Mouse (Mus musculus): Measurements from ENCODE around the gene Aktip. TPM values are rescaled to one million over a fixed set of nuclear protein-coding genes. Genes with fewer than 3 reads are reported as not detected.
A peak's percentile ranks its signal among the peaks of the same experiment; 100 is the strongest.

The Aktip gene
- polyA plus RNA-seq, 1 experiment from 2014 or later = 45.2 TPM

DNA sequence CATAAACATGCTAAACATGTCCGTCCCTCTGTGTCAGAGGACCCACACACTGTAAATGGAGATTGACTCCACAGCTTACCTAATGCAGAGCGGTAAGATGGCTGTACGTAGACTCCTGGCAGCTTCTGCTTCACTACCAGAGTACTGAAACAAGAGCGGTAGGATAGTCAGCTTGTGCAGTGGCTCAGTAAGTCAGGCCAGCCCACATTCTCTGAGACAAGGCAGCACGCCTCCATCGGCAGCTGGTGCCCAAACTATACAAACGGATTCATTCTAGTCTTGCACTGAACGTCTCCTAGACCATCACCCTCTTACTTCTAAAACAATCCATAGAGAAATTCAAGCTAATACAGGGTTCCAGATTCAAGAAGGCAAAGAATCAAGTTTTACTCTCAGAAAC is 73.0 kb downstream of the Aktip start:
- no peak for ATAC-seq (replicated peaks; ENCODE audit: insufficient number of reproducible peaks, insufficient read depth, low FRiP score, low read depth)
- 94% methylated on average over 8 of the region's 8 CpGs for WGBS
- Histone ChIP-seq H3K9ac (no peak overlapping the region), H3K4me2 (no peak overlapping the region), H3K27ac (no peak overlapping the region), H3K9me3 (replicated peaks) (no peaks in the 10 kb centered on the region), H3K36me3 (peaks cover 48% of the 10 kb centered on the region), H3K4me1 (replicated peaks) (no peaks in the 10 kb centered on the region), H3K4me3 (no peak overlapping the region), H3K27me3 (no peaks in the 10 kb centered on the region)

DNA sequence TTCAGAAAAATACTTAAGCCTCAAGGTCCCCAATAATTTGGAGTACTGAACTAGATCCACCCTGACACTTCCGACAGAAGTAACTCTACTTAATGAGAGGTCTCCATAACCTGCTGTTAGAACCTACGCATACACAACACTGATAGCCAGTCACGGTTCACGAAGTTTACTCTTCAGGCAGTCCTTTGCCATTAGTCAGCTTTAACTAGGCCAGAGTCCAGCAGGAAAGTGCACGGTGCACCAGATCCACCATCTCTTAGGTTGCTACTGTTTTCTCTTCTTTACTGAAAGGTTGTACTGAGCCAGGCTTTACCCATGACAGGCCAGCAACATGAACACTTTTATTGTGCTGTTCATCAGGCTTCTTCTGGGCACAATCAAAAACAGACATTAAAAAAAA is 75.5 kb downstream of the Aktip start:
- ATAC-seq (replicated peaks; ENCODE audit: insufficient number of reproducible peaks, insufficient read depth, low FRiP score, low read depth) = no peak

DNA sequence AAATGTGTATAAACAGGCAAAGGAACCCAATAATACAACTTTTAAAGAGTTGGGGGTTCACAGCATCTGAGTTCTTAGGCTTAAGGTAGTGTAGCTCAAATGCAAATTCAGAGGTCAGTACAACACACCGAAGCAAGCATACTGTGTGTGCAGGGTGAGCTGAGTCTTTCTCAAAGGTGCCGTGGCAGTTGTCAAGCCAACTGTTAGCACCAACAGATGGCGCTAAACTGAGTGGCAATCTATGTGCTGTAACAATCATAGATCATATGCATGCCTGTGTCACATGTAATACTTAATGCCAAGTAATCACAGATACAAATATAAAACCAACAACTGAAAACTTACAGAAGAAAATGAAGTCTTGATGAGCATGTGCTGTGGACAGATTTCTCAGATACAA is 81.6 kb downstream of the Aktip start:
- Histone ChIP-seq H3K27me3 (no peaks in the 10 kb centered on the region), H3K4me1 (replicated peaks) (no peaks in the 10 kb centered on the region), H3K9ac (no peak overlapping the region), H3K27ac (no peak overlapping the region), H3K4me3 (no peak overlapping the region), H3K9me3 (replicated peaks) (no peaks in the 10 kb centered on the region), H3K36me3 (peaks cover 74% of the 10 kb centered on the region), H3K4me2 (no peak overlapping the region)
- no peak for ATAC-seq (replicated peaks; ENCODE audit: insufficient number of reproducible peaks, insufficient read depth, low FRiP score, low read depth)
- 79% methylated on average over 3 of the region's 3 CpGs for whole genome bisulfite sequencing

More for the DNA sequence above, 75.5 kb downstream of the Aktip start:
- H3K4me3 ChIP-seq = no peak overlapping the region
- no peaks in the 10 kb centered on the region for H3K4me1 ChIP-seq (replicated peaks)
- H3K9me3 ChIP-seq (replicated peaks) = no peaks in the 10 kb centered on the region
- WGBS = 92% methylated on average over 5 of the region's 5 CpGs
- H3K27me3 ChIP-seq = no peaks in the 10 kb centered on the region
- no peak overlapping the region for H3K9ac ChIP-seq
- H3K36me3 ChIP-seq = peaks cover 68% of the 10 kb centered on the region
- H3K4me2 ChIP-seq = no peak overlapping the region
- H3K27ac ChIP-seq = no peak overlapping the region

DNA sequence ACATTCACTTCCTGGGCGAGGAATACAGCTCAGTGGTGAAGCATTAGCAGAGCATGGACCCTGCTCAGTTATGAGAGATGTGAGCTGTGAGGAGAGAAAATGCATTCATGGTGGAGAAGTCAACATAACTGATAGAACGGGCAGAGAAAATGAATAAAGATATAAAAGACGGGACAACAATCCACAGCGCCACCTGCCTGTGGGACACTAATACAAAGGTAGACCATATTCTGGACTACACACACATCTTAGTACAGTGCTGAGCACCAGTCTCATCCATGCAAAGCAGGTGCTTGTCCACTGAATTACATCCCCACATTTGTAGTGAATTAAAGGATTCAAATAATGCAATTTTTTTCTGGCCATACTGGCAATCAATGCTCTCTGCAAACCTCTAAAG is 82.2 kb downstream of the Aktip start:
- 85% methylated on average over 4 of the region's 4 CpGs for WGBS
- ATAC-seq (replicated peaks; ENCODE audit: insufficient number of reproducible peaks, insufficient read depth, low FRiP score, low read depth) = no peak
- 0 out of 2 replicates have a peak overlapping the region, but pooled peaks have one; percentile 16 for H3K27ac ChIP-seq
- H3K9me3 ChIP-seq (replicated peaks) = no peaks in the 10 kb centered on the region
- H3K9ac ChIP-seq = no peak overlapping the region
- H3K4me3 ChIP-seq = no peak overlapping the region
- H3K27me3 ChIP-seq = no peaks in the 10 kb centered on the region
- peaks cover 73% of the 10 kb centered on the region for H3K36me3 ChIP-seq
- H3K4me1 ChIP-seq (replicated peaks) = no peaks in the 10 kb centered on the region
- no peak overlapping the region for H3K4me2 ChIP-seq

DNA sequence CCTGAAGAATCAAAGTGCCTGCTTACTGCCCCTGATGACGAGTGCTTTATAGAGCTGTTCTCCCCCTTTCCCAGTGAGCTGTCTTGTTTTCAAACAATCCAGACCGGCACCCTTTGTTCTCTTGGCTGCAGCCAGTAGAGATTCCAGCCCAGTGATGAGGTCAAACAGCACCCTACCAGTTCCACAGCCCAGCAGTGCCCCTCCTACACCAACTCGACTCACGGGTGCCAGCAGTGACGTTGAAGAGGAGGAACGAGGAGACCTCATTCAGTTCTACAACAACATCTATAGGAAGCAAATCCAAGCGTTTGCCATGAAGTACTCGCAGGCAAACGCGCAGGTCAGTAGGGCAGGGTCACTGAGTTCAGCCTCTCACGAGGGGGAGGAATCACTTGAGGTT is 84.9 kb downstream of the Aktip start:
- no peak overlapping the region for H3K9ac ChIP-seq
- H3K36me3 ChIP-seq = peaks cover 54% of the 10 kb centered on the region
- H3K27ac ChIP-seq = no peak overlapping the region
- H3K4me1 ChIP-seq (replicated peaks) = no peaks in the 10 kb centered on the region
- no peaks in the 10 kb centered on the region for H3K9me3 ChIP-seq (replicated peaks)
- no peaks in the 10 kb centered on the region for H3K27me3 ChIP-seq
- no peak overlapping the region for H3K4me2 ChIP-seq
- no peak overlapping the region for H3K4me3 ChIP-seq
- no peak for ATAC-seq (replicated peaks; ENCODE audit: insufficient number of reproducible peaks, insufficient read depth, low FRiP score, low read depth)
- WGBS = 77% methylated on average over 11 of the region's 11 CpGs

DNA sequence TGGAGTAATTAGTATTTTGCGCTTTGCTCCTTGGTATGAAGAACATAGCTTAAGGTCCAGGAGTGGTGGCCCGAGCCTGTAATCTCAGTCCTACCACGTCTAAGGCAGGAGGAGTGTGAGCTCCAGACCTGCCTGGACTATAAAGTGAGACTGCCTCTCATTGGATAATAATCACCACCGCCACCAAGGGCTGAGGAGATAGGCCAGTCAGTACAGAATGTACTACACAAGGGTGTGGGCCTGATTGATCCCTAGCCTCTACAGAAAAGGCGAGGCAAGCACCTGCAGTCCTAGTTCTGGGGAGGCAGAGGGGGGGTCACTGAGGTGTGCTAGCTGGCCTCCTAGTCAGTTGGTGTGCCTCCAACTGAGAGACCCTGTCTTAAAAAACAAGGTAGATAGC is 85.3 kb downstream of the Aktip start:
- no peak overlapping the region for H3K4me3 ChIP-seq
- peaks cover 52% of the 10 kb centered on the region for H3K36me3 ChIP-seq
- no peak overlapping the region for H3K9ac ChIP-seq
- no peaks in the 10 kb centered on the region for H3K9me3 ChIP-seq (replicated peaks)
- H3K4me1 ChIP-seq (replicated peaks) = no peaks in the 10 kb centered on the region
- no peak overlapping the region for H3K4me2 ChIP-seq
- no peaks in the 10 kb centered on the region for H3K27me3 ChIP-seq
- H3K27ac ChIP-seq = no peak overlapping the region
- ATAC-seq (replicated peaks; ENCODE audit: insufficient number of reproducible peaks, insufficient read depth, low FRiP score, low read depth) = no peak
- 90% methylated on average over 5 of the region's 5 CpGs for WGBS

DNA sequence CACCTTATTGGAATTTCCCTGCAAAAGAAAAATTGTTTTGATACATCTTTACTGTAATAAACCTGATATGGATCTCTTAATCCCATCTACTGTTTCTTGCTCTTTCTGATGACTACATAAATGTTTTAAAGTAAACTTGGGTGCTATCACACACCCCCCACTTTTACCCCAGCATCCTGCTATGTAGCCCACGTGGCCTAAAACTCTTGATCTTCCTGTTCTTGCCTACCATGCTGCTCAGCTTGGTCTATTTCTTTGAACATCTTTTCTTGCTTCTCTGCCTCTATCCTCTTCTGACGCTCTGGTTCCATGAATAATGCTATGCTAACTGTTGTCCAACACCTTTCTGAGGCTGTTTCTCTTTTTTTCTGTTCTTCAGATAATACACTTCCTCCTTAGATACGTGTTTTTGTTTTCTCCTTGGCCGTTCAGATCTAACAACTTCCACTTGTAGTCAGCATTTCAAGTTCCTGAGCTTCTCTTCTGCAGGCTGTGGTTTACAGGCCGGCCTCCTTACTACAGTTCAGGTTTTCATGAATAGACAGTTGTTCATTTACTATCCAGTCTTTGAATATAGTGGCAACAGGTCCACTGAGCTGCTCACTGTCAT is 87.8 kb downstream of the Aktip start:
- H3K36me3 ChIP-seq = peaks cover 38% of the 10 kb centered on the region
- no peaks in the 10 kb centered on the region for H3K4me1 ChIP-seq (replicated peaks)
- no peak overlapping the region for H3K27ac ChIP-seq
- no peak overlapping the region for H3K4me2 ChIP-seq
- H3K9ac ChIP-seq = no peak overlapping the region
- 82% methylated on average over 5 of the region's 5 CpGs for WGBS
- no peaks in the 10 kb centered on the region for H3K9me3 ChIP-seq (replicated peaks)
- H3K27me3 ChIP-seq = no peaks in the 10 kb centered on the region
- H3K4me3 ChIP-seq = no peak overlapping the region
- no peak for ATAC-seq (replicated peaks; ENCODE audit: insufficient number of reproducible peaks, insufficient read depth, low FRiP score, low read depth)

DNA sequence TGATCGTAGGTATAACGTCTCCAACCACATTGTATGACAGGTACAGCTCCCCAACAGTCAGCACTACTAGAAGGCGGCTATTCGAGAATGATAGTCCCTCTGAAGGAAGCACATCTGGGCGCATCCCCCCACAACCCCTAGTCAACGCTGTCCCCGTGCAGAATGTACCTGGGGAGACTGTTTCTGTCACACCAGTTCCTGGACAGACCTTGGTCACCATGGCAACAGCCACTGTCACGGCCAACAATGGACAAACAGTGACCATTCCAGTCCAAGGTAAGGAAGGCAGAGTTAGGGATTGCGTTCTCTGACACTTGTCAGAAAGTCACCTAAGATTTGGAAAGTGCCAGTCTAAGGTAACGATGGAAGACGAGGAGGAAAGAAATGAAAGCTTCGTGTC is 93.5 kb downstream of the Aktip start:
- no peak for ATAC-seq (replicated peaks; ENCODE audit: insufficient number of reproducible peaks, insufficient read depth, low FRiP score, low read depth)
- no peak overlapping the region for H3K9ac ChIP-seq
- H3K36me3 ChIP-seq = peaks cover 33% of the 10 kb centered on the region
- H3K4me1 ChIP-seq (replicated peaks) = no peaks in the 10 kb centered on the region
- whole genome bisulfite sequencing = 83% methylated on average over 12 of the region's 12 CpGs
- no peaks in the 10 kb centered on the region for H3K9me3 ChIP-seq (replicated peaks)
- no peak overlapping the region for H3K4me2 ChIP-seq
- no peak overlapping the region for H3K4me3 ChIP-seq
- no peaks in the 10 kb centered on the region for H3K27me3 ChIP-seq
- no peak overlapping the region for H3K27ac ChIP-seq

DNA sequence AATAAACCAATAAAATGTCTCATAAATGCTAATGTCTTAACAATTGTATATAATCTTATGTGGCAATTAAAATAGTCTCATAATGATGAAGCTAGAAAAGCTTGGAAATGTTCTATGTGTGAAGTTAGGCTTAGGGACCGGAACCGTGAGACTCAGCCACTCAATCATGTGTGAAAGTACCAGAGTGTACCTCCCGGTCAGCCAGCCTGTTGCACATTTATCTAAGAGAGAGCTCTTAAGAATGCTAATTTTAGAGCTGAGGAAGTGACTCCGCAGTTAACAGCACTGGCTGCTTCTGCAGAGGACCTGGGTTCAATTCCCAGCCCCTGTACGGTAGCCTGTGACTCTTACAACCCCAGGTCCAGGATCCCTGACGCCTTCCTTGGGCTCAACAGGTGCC is 101.7 kb downstream of the Aktip start:
- no peak for ATAC-seq (replicated peaks; ENCODE audit: insufficient number of reproducible peaks, insufficient read depth, low FRiP score, low read depth)
- Histone ChIP-seq H3K36me3 (peaks cover 46% of the 10 kb centered on the region), H3K27ac (no peak overlapping the region), H3K27me3 (no peaks in the 10 kb centered on the region), H3K4me1 (replicated peaks) (no peaks in the 10 kb centered on the region; the same call in 1 of the 2 replicates), H3K9ac (no peak overlapping the region), H3K9me3 (replicated peaks) (no peaks in the 10 kb centered on the region), H3K4me3 (no peak overlapping the region), H3K4me2 (no peak overlapping the region)
- WGBS = 57% methylated on average over 6 of the region's 6 CpGs

DNA sequence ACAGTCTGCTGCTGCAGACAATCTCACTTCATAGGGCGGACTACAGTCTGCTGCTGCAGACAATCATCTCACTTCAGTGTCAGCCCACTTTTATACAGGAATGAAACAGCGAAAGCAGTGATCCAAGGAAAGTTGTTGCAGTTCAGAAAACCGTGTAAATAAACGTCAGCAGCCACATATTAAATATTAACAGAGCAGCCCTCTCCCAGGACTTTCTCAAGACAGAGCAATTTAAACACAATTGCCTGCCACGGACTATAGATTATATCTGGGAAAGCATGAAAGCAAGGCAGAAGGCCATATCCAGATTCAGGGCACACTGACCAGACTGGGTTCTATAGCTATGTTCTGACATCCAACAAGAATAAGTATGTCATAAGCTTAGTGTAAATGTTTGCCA is 105.6 kb downstream of the Aktip start:
- H3K4me2 ChIP-seq = no peak overlapping the region
- H3K36me3 ChIP-seq = peaks cover 56% of the 10 kb centered on the region
- H3K4me3 ChIP-seq = no peak overlapping the region
- no peaks in the 10 kb centered on the region for H3K27me3 ChIP-seq
- ATAC-seq (replicated peaks; ENCODE audit: insufficient number of reproducible peaks, insufficient read depth, low FRiP score, low read depth) = no peak
- no peaks in the 10 kb centered on the region; the same call in 1 of the 2 replicates for H3K4me1 ChIP-seq (replicated peaks)
- no peak overlapping the region for H3K9ac ChIP-seq
- 83% methylated on average over 5 of the region's 5 CpGs for WGBS
- no peaks in the 10 kb centered on the region for H3K9me3 ChIP-seq (replicated peaks)
- no peak overlapping the region for H3K27ac ChIP-seq

DNA sequence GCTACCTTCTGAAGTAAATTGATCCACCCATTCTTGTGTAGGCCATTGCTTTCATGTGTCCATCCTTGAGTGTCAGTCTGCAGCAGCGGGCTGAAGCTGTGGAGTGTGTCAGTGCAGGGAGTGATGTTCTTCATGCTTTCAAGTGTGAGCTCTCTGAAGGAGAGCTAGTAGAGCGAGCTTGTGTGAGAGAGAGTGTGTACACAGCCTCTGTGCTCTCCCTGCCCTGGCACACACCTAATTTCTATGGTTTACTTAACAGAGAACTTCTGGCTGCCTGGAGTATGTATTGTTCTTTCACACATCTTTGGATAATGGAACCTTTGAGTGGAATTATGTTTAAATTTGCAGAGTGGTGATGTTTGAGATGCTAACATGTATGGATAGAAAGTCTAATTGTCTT is 110.2 kb downstream of the Aktip start:
- Histone ChIP-seq H3K4me3 (no peak overlapping the region), H3K9me3 (replicated peaks) (no peaks in the 10 kb centered on the region), H3K9ac (no peak overlapping the region), H3K36me3 (peaks cover 53% of the 10 kb centered on the region), H3K27me3 (no peaks in the 10 kb centered on the region), H3K27ac (no peak overlapping the region), H3K4me1 (replicated peaks) (no peaks in the 10 kb centered on the region), H3K4me2 (no peak overlapping the region)
- WGBS = 89% methylated on average over 2 of the region's 2 CpGs
- ATAC-seq (replicated peaks; ENCODE audit: insufficient number of reproducible peaks, insufficient read depth, low FRiP score, low read depth) = no peak

DNA sequence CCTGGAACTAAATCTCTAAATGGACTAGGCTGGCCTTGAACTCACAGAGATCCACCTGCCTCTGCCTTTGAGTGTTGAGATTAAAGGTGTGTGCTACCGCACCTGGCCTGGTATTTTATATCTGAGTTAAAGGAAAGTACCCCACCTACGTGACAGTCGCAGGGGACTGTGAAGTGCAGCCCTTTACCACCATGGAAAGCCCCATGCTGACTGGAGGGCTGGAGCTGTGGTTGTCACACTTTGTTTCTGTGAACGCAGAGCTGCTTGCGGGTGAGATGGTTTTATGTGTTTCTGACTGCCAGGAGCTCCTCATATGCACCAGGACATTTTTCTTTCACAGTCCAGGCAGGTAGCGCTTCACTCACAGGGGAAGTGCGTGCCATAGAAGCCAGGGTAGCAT is 111.3 kb downstream of the Aktip start:
- WGBS = 89% methylated on average over 7 of the region's 7 CpGs
- ATAC-seq (replicated peaks; ENCODE audit: insufficient number of reproducible peaks, insufficient read depth, low FRiP score, low read depth) = no peak
- Histone ChIP-seq H3K4me1 (replicated peaks) (no peaks in the 10 kb centered on the region), H3K4me3 (no peak overlapping the region), H3K9me3 (replicated peaks) (no peaks in the 10 kb centered on the region), H3K9ac (no peak overlapping the region), H3K27me3 (no peaks in the 10 kb centered on the region), H3K4me2 (no peak overlapping the region), H3K36me3 (peaks cover 57% of the 10 kb centered on the region), H3K27ac (no peak overlapping the region)

Data from heart, embryonic 15.5 days (tissue).